Mouse (Mus musculus) CH12.LX (cell line): ENCODE measurements around the gene Pigk. TPM values are rescaled to one million over a fixed set of nuclear protein-coding genes. Genes with fewer than 3 reads are reported as not detected.

Experiments used
- DNase-seq: peaks from one replicate; pipeline ENCODE4 v3.0.0-alpha.2; 2013; ENCODE audit errors: extremely low read depth
- H3K27ac ChIP-seq: 2 replicates; pipeline ENCODE4 v1.5.1; 2012; ENCODE audit warnings: low read depth, mild to moderate bottlenecking, control low read depth, moderate library complexity; ENCODE audit not compliant: insufficient read depth
- H3K27me3 ChIP-seq: replicated peaks from 2 replicates; pipeline ENCODE3; 2012; ENCODE audit warnings: inconsistent platforms
- H3K36me3 ChIP-seq, 2 experiments: replicated peaks in 1 of 2; 2 replicates each; pipeline versions ENCODE3 to v1.6.1; 2012; ENCODE audit warnings: inconsistent platforms in 1 of 2, low read length in 1 of 2, mild to moderate bottlenecking in 1 of 2, mixed read lengths in 1 of 2, moderate library complexity in 1 of 2; ENCODE audit not compliant: control insufficient read depth in 1 of 2, insufficient read depth in 1 of 2
- H3K4me1 ChIP-seq, 2 experiments: 2 replicates each; pipeline ENCODE4 v1.6.1; 2012; ENCODE audit warnings: inconsistent platforms in 1 of 2, moderate library complexity in 1 of 2; ENCODE audit not compliant: insufficient read depth in 2 of 2, control insufficient read depth in 1 of 2
- H3K4me2 ChIP-seq: 2 replicates; pipeline ENCODE4 v1.6.1; 2012; ENCODE audit warnings: low read depth, mild to moderate bottlenecking, control low read depth; ENCODE audit not compliant: poor library complexity, insufficient read depth, severe bottlenecking
- H3K4me3 ChIP-seq, 3 experiments: fragments of 150-350 bp in 1 of 3; sonication (generic) in 1 of 3; replicated peaks in 1 of 3; 2 replicates each; pipeline versions ENCODE3 to v1.5.1; 2011 to 2012; ENCODE audit warnings: low read depth in 2 of 3, low read length in 2 of 3, mild to moderate bottlenecking in 2 of 3, moderate library complexity in 2 of 3, control low read depth in 1 of 3, improper control_type of control experiment in 1 of 3, inconsistent platforms in 1 of 3, mixed read lengths in 1 of 3; ENCODE audit not compliant: poor library complexity in 1 of 3
- H3K79me2 ChIP-seq: replicated peaks from 2 replicates; pipeline ENCODE4 v1.6.1; 2012; ENCODE audit warnings: mild to moderate bottlenecking, moderate library complexity; ENCODE audit not compliant: control insufficient read depth, poor library complexity, insufficient read depth, severe bottlenecking; ENCODE audit errors: extremely low read depth
- H3K9ac ChIP-seq: 2 replicates; pipeline ENCODE4 v1.6.1; 2012; ENCODE audit warnings: low read depth, mild to moderate bottlenecking, control low read depth, moderate library complexity; ENCODE audit not compliant: insufficient read depth
- H3K9me3 ChIP-seq: replicated peaks from 2 replicates; pipeline ENCODE3; 2012; ENCODE audit warnings: low read length, inconsistent platforms, mixed read lengths
- CHD2 ChIP-seq: IDR thresholded peaks from 2 replicates; pipeline ENCODE4 v1.6.1; 2011; ENCODE audit warnings: low read length, improper control_type of control experiment
- CTCF ChIP-seq, 2 experiments: IDR thresholded peaks in 1 of 2; conservative IDR thresholded peaks in 1 of 2; 2 replicates each; pipeline ENCODE4 v1.5.1; 2011 to 2012; ENCODE audit warnings: low read depth in 2 of 2, low read length in 2 of 2, improper control_type of control experiment in 1 of 2, inconsistent platforms in 1 of 2, mild to moderate bottlenecking in 1 of 2, moderate library complexity in 1 of 2
- EP300 ChIP-seq: IDR thresholded peaks from 2 replicates; pipeline ENCODE4 v1.6.1; 2011; ENCODE audit warnings: low read length, improper control_type of control experiment
- ETS1 ChIP-seq: conservative IDR thresholded peaks from 2 replicates; pipeline ENCODE4 v1.6.1; 2012; ENCODE audit warnings: low read depth, mild to moderate bottlenecking, inconsistent platforms, low read length, improper control_type of control experiment, moderate library complexity
- JUN ChIP-seq: IDR thresholded peaks from 2 replicates; pipeline ENCODE4 v1.6.1; 2011; ENCODE audit warnings: low read depth, mild to moderate bottlenecking, low read length, improper control_type of control experiment, moderate library complexity; ENCODE audit not compliant: insufficient read depth
- KAT2A ChIP-seq: IDR thresholded peaks from 2 replicates; pipeline ENCODE4 v1.6.1; 2012; ENCODE audit warnings: low read length, improper control_type of control experiment, inconsistent platforms; ENCODE audit not compliant: insufficient replicate concordance
- MAX ChIP-seq: IDR thresholded peaks from 2 replicates; pipeline ENCODE4 v1.6.1; 2011; ENCODE audit warnings: low read length, improper control_type of control experiment
- MAZ ChIP-seq: IDR thresholded peaks from 2 replicates; pipeline ENCODE4 v1.6.1; 2012; ENCODE audit warnings: low read depth, mild to moderate bottlenecking, inconsistent platforms, low read length, improper control_type of control experiment, moderate library complexity
- MXI1 ChIP-seq: IDR thresholded peaks from 2 replicates; pipeline ENCODE4 v1.6.1; 2011; ENCODE audit warnings: mild to moderate bottlenecking, low read depth, low read length, improper control_type of control experiment
- PAX5 ChIP-seq: IDR thresholded peaks from 2 replicates; pipeline ENCODE4 v1.6.1; 2012; ENCODE audit warnings: low read length, inconsistent platforms, mixed read lengths
- RAD21 ChIP-seq: IDR thresholded peaks from 2 replicates; pipeline ENCODE4 v1.6.1; 2011; ENCODE audit warnings: low read depth, mild to moderate bottlenecking, low read length, improper control_type of control experiment, moderate library complexity
- RCOR1 ChIP-seq: conservative IDR thresholded peaks from 2 replicates; pipeline ENCODE4 v1.6.1; 2012; ENCODE audit warnings: low read depth, mild to moderate bottlenecking, inconsistent platforms, low read length, improper control_type of control experiment
- SMC3 ChIP-seq: IDR thresholded peaks from 2 replicates; pipeline ENCODE4 v1.6.1; 2011; ENCODE audit warnings: low read depth, low read length, improper control_type of control experiment
- USF1 ChIP-seq: IDR thresholded peaks from 2 replicates; pipeline ENCODE4 v1.6.1; 2014; ENCODE audit warnings: low read depth, mild to moderate bottlenecking, inconsistent platforms, low read length, improper control_type of control experiment
- USF2 ChIP-seq: conservative IDR thresholded peaks from 2 replicates; pipeline ENCODE4 v1.6.1; 2011; ENCODE audit warnings: low read depth, low read length, improper control_type of control experiment
- ZKSCAN1 ChIP-seq: IDR thresholded peaks from 2 replicates; pipeline ENCODE4 v1.6.1; 2012; ENCODE audit warnings: low read depth, inconsistent platforms, low read length, improper control_type of control experiment, borderline replicate concordance
- ZMIZ1 ChIP-seq: IDR thresholded peaks from 2 replicates; pipeline ENCODE4 v1.6.1; 2012; ENCODE audit warnings: low read depth, mild to moderate bottlenecking, inconsistent platforms, low read length, improper control_type of control experiment
- ZNF384 ChIP-seq: IDR thresholded peaks from 2 replicates; pipeline ENCODE4 v1.6.1; 2012; ENCODE audit warnings: low read depth, low read length, improper control_type of control experiment, inconsistent platforms
- dilution Hi-C: fragments of 300-500 bp; cut with MboI; formaldehyde crosslinking; loops from 2 replicates; pipeline ENCODE4 v1.14.3; 2020; ENCODE audit warnings: low sequenced_read_pairs; ENCODE audit not compliant: extremely low pct_unique_long_range_greater_than_20kb, extremely low pct_ligation_motif_present
- in situ Hi-C: fragments of 300-500 bp; cut with MboI; formaldehyde crosslinking; loops from 3 replicates; pipeline ENCODE4 v1.14.3; 2019; ENCODE audit warnings: low sequenced_read_pairs, low pct_ligation_motif_present, low pct_unique_long_range_greater_than_20kb, mixed read lengths
- polyA plus RNA-seq: library from polyadenylated mRNA; unstranded; fragments of >175 nt; gene quantifications from 2 replicates; pipeline ENCODE4 v1.2.1, GENCODE M21; 2012; ENCODE audit warnings: low read depth; ENCODE audit not compliant: insufficient read length
- total RNA-seq, 2 experiments: library from RNA; depleted of rRNA; stranded (reverse); fragments of 300-350 nt in 1 of 2; fragments of >200 nt in 1 of 2; gene quantifications; 2 replicates each; pipeline ENCODE4 v1.2.3; 2012 to 2014

Pigk gene
- total and polyA plus RNA-seq, 3 experiments = 56.4 to 79.3 (median 67.5) TPM

GRCm38 (mm10) chr3:152872054-152872453, 158.2 kb downstream of the Pigk start:
- Histone ChIP-seq H3K9me3 (no peaks in the 10 kb centered on the region), H3K4me1 (peaks cover 0 to 15% of the 10 kb centered on the region in 2 experiments; a peak in 2 of 4 replicates), H3K4me2 (no peak overlapping the region), H3K9ac (no peak overlapping the region), H3K27me3 (no peaks in the 10 kb centered on the region), H3K79me2 (no peaks in the 10 kb centered on the region), H3K36me3 (no peaks in the 10 kb centered on the region), H3K4me3 (no peak overlapping the region), H3K27ac (no peak overlapping the region)
- no peak for DNase-seq
- TF ChIP-seq SMC3 (no peak), ETS1 (no peak), PAX5 (no peak), CHD2 (no peak), ZMIZ1 (no peak), RAD21 (no peak), CTCF (conservative IDR thresholded peaks at IDR 0.05 in 1 of 2, IDR thresholded peaks at IDR 0.05 in 1 of 2; ENCODE audit: low read depth in 2 of 2, low read length in 2 of 2) (no peak), USF1 (no peak), MXI1 (no peak), KAT2A (no peak), JUN (no peak), MAX (no peak), ZNF384 (no peak), RCOR1 (no peak), MAZ (no peak)
- dilution Hi-C loops (no loop called here), in situ Hi-C loops (no loop called here)

- Histone ChIP-seq H3K79me2 (no peaks in the 10 kb centered on the region), H3K9ac (no peak overlapping the region), H3K4me1 (peaks cover 0 to 20% of the 10 kb centered on the region in 2 experiments; a peak in 2 of 4 replicates), H3K36me3 (no peaks in the 10 kb centered on the region), H3K4me3 (no peak overlapping the region), H3K4me2 (no peak overlapping the region), H3K27me3 (no peaks in the 10 kb centered on the region), H3K9me3 (no peaks in the 10 kb centered on the region), H3K27ac (no peak overlapping the region)
- dilution Hi-C loops (no loop called here), in situ Hi-C loops (no loop called here)
- TF ChIP-seq ZKSCAN1 = no peak
- no peak for TF ChIP-seq USF2
- no peak for TF ChIP-seq EP300
- no peak for DNase-seq
Measured at GRCm38 (mm10) chr3:152872596-152872995, 158.7 kb downstream of the Pigk start.
